Mouse (Mus musculus): Measurements from ENCODE around the gene Zfp580. TPM values are rescaled to one million over a fixed set of nuclear protein-coding genes. Genes with fewer than 3 reads are reported as not detected.

Gene Zfp580
- polyA plus RNA-seq, 1 experiment from 2014 or later, result 15.2 TPM

GRCm38 (mm10) chr7:5030554-5031275, 20.6 kb upstream of the Zfp580 start:
- H3K9ac ChIP-seq (ENCODE audit: low read length), result no peak overlapping the region
- ATAC-seq (replicated peaks; ENCODE audit: extremely low read depth, insufficient read depth, low FRiP score), result no peak
- H3K4me1 ChIP-seq (ENCODE audit: control insufficient read depth, insufficient read depth, low read length), result no peaks in the 10 kb centered on the region
- H3K36me3 ChIP-seq (ENCODE audit: control insufficient read depth, insufficient read depth), result peaks cover 76% of the 10 kb centered on the region
- H3K4me3 ChIP-seq (ENCODE audit: low read length), result no peak overlapping the region
- H3K27me3 ChIP-seq (ENCODE audit: control insufficient read depth, insufficient read depth, low read length), result no peaks in the 10 kb centered on the region
- no peak overlapping the region for H3K4me2 ChIP-seq (ENCODE audit: low read depth, low read length)
- H3K27ac ChIP-seq (ENCODE audit: low read length), result no peak overlapping the region
- 85% methylated on average over 63 of the region's 63 CpGs for WGBS
- peaks cover 33% of the 10 kb centered on the region for H3K9me3 ChIP-seq (replicated peaks; ENCODE audit: control insufficient read depth, low read length)

- Histone ChIP-seq H3K9me3 (replicated peaks; ENCODE audit: control insufficient read depth, low read length) (peaks cover 33% of the 10 kb centered on the region), H3K27me3 (ENCODE audit: control insufficient read depth, insufficient read depth, low read length) (no peaks in the 10 kb centered on the region), H3K36me3 (ENCODE audit: control insufficient read depth, insufficient read depth) (peaks cover 77% of the 10 kb centered on the region), H3K4me3 (ENCODE audit: low read length) (no peak overlapping the region), H3K4me1 (ENCODE audit: control insufficient read depth, insufficient read depth, low read length) (no peaks in the 10 kb centered on the region), H3K9ac (ENCODE audit: low read length) (no peak overlapping the region), H3K4me2 (ENCODE audit: low read depth, low read length) (no peak overlapping the region), H3K27ac (ENCODE audit: low read length) (no peak overlapping the region)
- 82% methylated on average over 46 of the region's 46 CpGs for WGBS
- no peak for ATAC-seq (replicated peaks; ENCODE audit: extremely low read depth, insufficient read depth, low FRiP score)
These were observed 19.8 kb upstream of the Zfp580 start for GRCm38 (mm10) chr7:5031496-5031895.

GRCm38 (mm10) chr7:5033818-5034217, 17.5 kb upstream of the Zfp580 start, which contains the start of gene 4632433K11Rik:
4632433K11Rik (plus strand) TSS chr7:5034118.
- 84% methylated on average over 3 of the region's 3 CpGs for WGBS
- Histone ChIP-seq H3K4me1 (ENCODE audit: control insufficient read depth, insufficient read depth, low read length) (peaks cover 9% of the 10 kb centered on the region), H3K36me3 (ENCODE audit: control insufficient read depth, insufficient read depth) (peaks cover 70% of the 10 kb centered on the region)

GRCm38 (mm10) chr7:5035628-5036027, 15.7 kb upstream of the Zfp580 start:
- Histone ChIP-seq H3K27me3 (ENCODE audit: control insufficient read depth, insufficient read depth, low read length) (no peaks in the 10 kb centered on the region), H3K9me3 (replicated peaks; ENCODE audit: control insufficient read depth, low read length) (peaks cover 16% of the 10 kb centered on the region), H3K4me2 (ENCODE audit: low read depth, low read length) (no peak overlapping the region), H3K9ac (ENCODE audit: low read length) (no peak overlapping the region), H3K27ac (ENCODE audit: low read length) (no peak overlapping the region), H3K36me3 (ENCODE audit: control insufficient read depth, insufficient read depth) (peaks cover 53% of the 10 kb centered on the region), H3K4me1 (ENCODE audit: control insufficient read depth, insufficient read depth, low read length) (peaks cover 9% of the 10 kb centered on the region), H3K4me3 (ENCODE audit: low read length) (no peak overlapping the region)
- 96% methylated on average over 17 of the region's 17 CpGs for WGBS
- no peak for ATAC-seq (replicated peaks; ENCODE audit: extremely low read depth, insufficient read depth, low FRiP score)

More at GRCm38 (mm10) chr7:5033818-5034217, 17.5 kb upstream of the Zfp580 start, which contains the start of gene 4632433K11Rik:
- no peak within 1 kb of the TSS for H3K4me2 ChIP-seq (ENCODE audit: low read depth, low read length)
- H3K27me3 ChIP-seq (ENCODE audit: control insufficient read depth, insufficient read depth, low read length), result no peaks in the 10 kb centered on the region
- H3K4me3 ChIP-seq (ENCODE audit: low read length), result no peak within 1 kb of the TSS
- peaks cover 33% of the 10 kb centered on the region for H3K9me3 ChIP-seq (replicated peaks; ENCODE audit: control insufficient read depth, low read length)
- no peak within 1 kb of the TSS for H3K27ac ChIP-seq (ENCODE audit: low read length)
- ATAC-seq (replicated peaks; ENCODE audit: extremely low read depth, insufficient read depth, low FRiP score), result no peak
- no peak within 1 kb of the TSS for H3K9ac ChIP-seq (ENCODE audit: low read length)

GRCm38 (mm10) chr7:5036136-5036535, 15.2 kb upstream of the Zfp580 start:
- peaks cover 50% of the 10 kb centered on the region for H3K36me3 ChIP-seq (ENCODE audit: control insufficient read depth, insufficient read depth)
- ATAC-seq (replicated peaks; ENCODE audit: extremely low read depth, insufficient read depth, low FRiP score), result no peak
- peaks cover 9% of the 10 kb centered on the region for H3K4me1 ChIP-seq (ENCODE audit: control insufficient read depth, insufficient read depth, low read length)

GRCm38 (mm10) chr7:5037026-5037425, 14.3 kb upstream of the Zfp580 start:
- Histone ChIP-seq H3K27me3 (ENCODE audit: control insufficient read depth, insufficient read depth, low read length) (no peaks in the 10 kb centered on the region), H3K36me3 (ENCODE audit: control insufficient read depth, insufficient read depth) (peaks cover 41% of the 10 kb centered on the region), H3K9me3 (replicated peaks; ENCODE audit: control insufficient read depth, low read length) (peaks cover 2% of the 10 kb centered on the region), H3K4me1 (ENCODE audit: control insufficient read depth, insufficient read depth, low read length) (peaks cover 9% of the 10 kb centered on the region), H3K27ac (ENCODE audit: low read length) (no peak overlapping the region; the same call in 1 of the 2 replicates), H3K4me2 (ENCODE audit: low read depth, low read length) (no peak overlapping the region), H3K9ac (ENCODE audit: low read length) (no peak overlapping the region; the same call in 1 of the 2 replicates), H3K4me3 (ENCODE audit: low read length) (no peak overlapping the region)
- ATAC-seq (replicated peaks; ENCODE audit: extremely low read depth, insufficient read depth, low FRiP score), result no peak
- WGBS, result 89% methylated on average over 7 of the region's 7 CpGs

More at GRCm38 (mm10) chr7:5036136-5036535, 15.2 kb upstream of the Zfp580 start:
- Histone ChIP-seq H3K9ac (ENCODE audit: low read length) (no peak overlapping the region), H3K4me3 (ENCODE audit: low read length) (no peak overlapping the region), H3K9me3 (replicated peaks; ENCODE audit: control insufficient read depth, low read length) (peaks cover 10% of the 10 kb centered on the region), H3K4me2 (ENCODE audit: low read depth, low read length) (no peak overlapping the region), H3K27ac (ENCODE audit: low read length) (no peak overlapping the region), H3K27me3 (ENCODE audit: control insufficient read depth, insufficient read depth, low read length) (no peaks in the 10 kb centered on the region)
- 89% methylated on average over 9 of the region's 9 CpGs for WGBS

GRCm38 (mm10) chr7:5037467-5037866, 13.9 kb upstream of the Zfp580 start:
- H3K9ac ChIP-seq (ENCODE audit: low read length), result peak overlapping the region; percentile 92
- ATAC-seq (replicated peaks; ENCODE audit: extremely low read depth, insufficient read depth, low FRiP score), result no peak
- peaks cover 37% of the 10 kb centered on the region for H3K36me3 ChIP-seq (ENCODE audit: control insufficient read depth, insufficient read depth)
- H3K4me1 ChIP-seq (ENCODE audit: control insufficient read depth, insufficient read depth, low read length), result peaks cover 9% of the 10 kb centered on the region
- WGBS, result 74% methylated on average over 8 of the region's 8 CpGs
- H3K4me2 ChIP-seq (ENCODE audit: low read depth, low read length), result peak overlapping the region; percentile 64
- no peaks in the 10 kb centered on the region for H3K9me3 ChIP-seq (replicated peaks; ENCODE audit: control insufficient read depth, low read length)
- H3K27ac ChIP-seq (ENCODE audit: low read length), result peak overlapping the region; percentile 98
- peak overlapping the region; percentile 86 for H3K4me3 ChIP-seq (ENCODE audit: low read length)
- H3K27me3 ChIP-seq (ENCODE audit: control insufficient read depth, insufficient read depth, low read length), result no peaks in the 10 kb centered on the region

GRCm38 (mm10) chr7:5038109-5038732, 13.1 kb upstream of the Zfp580 start, which contains the start of gene Zfp784:
Zfp784 (minus strand) TSS chr7:5038446.
- peak; percentile 98 for ATAC-seq (replicated peaks; ENCODE audit: extremely low read depth, insufficient read depth, low FRiP score)
- Histone ChIP-seq H3K9me3 (replicated peaks; ENCODE audit: control insufficient read depth, low read length) (no peaks in the 10 kb centered on the region), H3K4me2 (ENCODE audit: low read depth, low read length) (peak within 1 kb of the TSS; percentile 64), H3K9ac (ENCODE audit: low read length) (peak within 1 kb of the TSS; percentile 92), H3K27me3 (ENCODE audit: control insufficient read depth, insufficient read depth, low read length) (no peaks in the 10 kb centered on the region), H3K4me1 (ENCODE audit: control insufficient read depth, insufficient read depth, low read length) (peaks cover 9% of the 10 kb centered on the region), H3K27ac (ENCODE audit: low read length) (peak within 1 kb of the TSS; percentile 98), H3K4me3 (ENCODE audit: low read length) (peak within 1 kb of the TSS; percentile 86), H3K36me3 (ENCODE audit: control insufficient read depth, insufficient read depth) (peaks cover 29% of the 10 kb centered on the region)
- under 1% methylated on average over 48 of the region's 48 CpGs for WGBS

- Histone ChIP-seq H3K4me3 (ENCODE audit: low read length) (peak overlapping the region; percentile 86), H3K9ac (ENCODE audit: low read length) (peak overlapping the region; percentile 92), H3K27ac (ENCODE audit: low read length) (peak overlapping the region; percentile 98), H3K9me3 (replicated peaks; ENCODE audit: control insufficient read depth, low read length) (no peaks in the 10 kb centered on the region), H3K36me3 (ENCODE audit: control insufficient read depth, insufficient read depth) (peaks cover 22% of the 10 kb centered on the region), H3K27me3 (ENCODE audit: control insufficient read depth, insufficient read depth, low read length) (no peaks in the 10 kb centered on the region), H3K4me1 (ENCODE audit: control insufficient read depth, insufficient read depth, low read length) (peaks cover 9% of the 10 kb centered on the region), H3K4me2 (ENCODE audit: low read depth, low read length) (peak overlapping the region; percentile 64)
- no peak for ATAC-seq (replicated peaks; ENCODE audit: extremely low read depth, insufficient read depth, low FRiP score)
- WGBS, result 32% methylated on average over 5 of the region's 5 CpGs
These were observed 12.4 kb upstream of the Zfp580 start for GRCm38 (mm10) chr7:5038940-5039339.
